Mouse (Mus musculus): ENCODE data around the gene Aadacl3. TPM values are rescaled to one million over a fixed set of nuclear protein-coding genes. Genes with fewer than 3 reads are reported as not detected.

Gene Aadacl3
- polyA plus RNA-seq, 2 experiments, result not detected

- no peak for DNase-seq (ENCODE audit: low read depth in 3 of 3, low spot score in 3 of 3)
- no peaks in the 10 kb centered on the region for H3K4me1 ChIP-seq (replicated peaks; ENCODE audit: control insufficient read depth in 2 of 2, insufficient read depth in 2 of 2, low read length in 1 of 2)
- 56% methylated on average over 9 of the region's 9 CpGs for WGBS (ENCODE audit: insufficient replicate concordance)
- no peak within 1 kb of the TSS for H3K4me2 ChIP-seq (ENCODE audit: low read depth)
- no peak within 1 kb of the TSS for H3K27ac ChIP-seq
- no peak for ATAC-seq (ENCODE audit: insufficient read depth)
- no peak within 1 kb of the TSS for H3K9ac ChIP-seq (replicated peaks)
- H3K9me3 ChIP-seq (ENCODE audit: control insufficient read depth, low read length), result no peaks in the 10 kb centered on the region
- TF ChIP-seq CTCF (IDR thresholded peaks at IDR 0.05; ENCODE audit: low read depth) (no peak), EP300 (IDR thresholded peaks at IDR 0.05; ENCODE audit: low read depth) (no peak)
- H3K36me3 ChIP-seq (replicated peaks; ENCODE audit: control insufficient read depth, insufficient read depth, low read depth), result no peaks in the 10 kb centered on the region
- no peak within 1 kb of the TSS for H3K4me3 ChIP-seq (ENCODE audit: insufficient read depth in 1 of 2, low read depth in 2 of 2, low read length in 2 of 2)
- H3K27me3 ChIP-seq (ENCODE audit: control insufficient read depth, insufficient read depth, low read length), result no peaks in the 10 kb centered on the region
These were observed 55.3 kb downstream of the Aadacl3 start, which contains the start of gene Pramef12 for GRCm38 (mm10) chr4:144408290-144408689. TSS of gene Pramef12 (minus strand) at chr4:144408464.

- Histone ChIP-seq H3K4me1 (replicated peaks; ENCODE audit: control insufficient read depth in 2 of 2, insufficient read depth in 2 of 2, low read length in 1 of 2) (no peaks in the 10 kb centered on the region), H3K4me3 (ENCODE audit: insufficient read depth in 1 of 2, low read depth in 2 of 2, low read length in 2 of 2) (no peak overlapping the region), H3K27ac (no peak overlapping the region), H3K9ac (replicated peaks) (no peak overlapping the region), H3K9me3 (ENCODE audit: control insufficient read depth, low read length) (no peaks in the 10 kb centered on the region), H3K4me2 (ENCODE audit: low read depth) (no peak overlapping the region), H3K36me3 (replicated peaks; ENCODE audit: control insufficient read depth, insufficient read depth, low read depth) (no peaks in the 10 kb centered on the region), H3K27me3 (ENCODE audit: control insufficient read depth, insufficient read depth, low read length) (no peaks in the 10 kb centered on the region)
- WGBS (ENCODE audit: insufficient replicate concordance), result 48% methylated on average over 3 of the region's 3 CpGs
- DNase-seq (ENCODE audit: low read depth in 3 of 3, low spot score in 3 of 3), result no peak
- no peak for ATAC-seq (ENCODE audit: insufficient read depth)
- TF ChIP-seq CTCF (IDR thresholded peaks at IDR 0.05; ENCODE audit: low read depth), result no peak
- TF ChIP-seq EP300 (IDR thresholded peaks at IDR 0.05; ENCODE audit: low read depth), result no peak
These were observed 57.3 kb downstream of the Aadacl3 start for GRCm38 (mm10) chr4:144406261-144406660.

- Histone ChIP-seq H3K4me3 (ENCODE audit: insufficient read depth in 1 of 2, low read depth in 2 of 2, low read length in 2 of 2) (peak overlapping the region in 1 of 2 experiments; percentile 29; a peak in 1 of 4 replicates), H3K27me3 (ENCODE audit: control insufficient read depth, insufficient read depth, low read length) (no peaks in the 10 kb centered on the region), H3K9ac (replicated peaks) (no peak overlapping the region), H3K4me1 (replicated peaks; ENCODE audit: control insufficient read depth in 2 of 2, insufficient read depth in 2 of 2, low read length in 1 of 2) (no peaks in the 10 kb centered on the region), H3K36me3 (replicated peaks; ENCODE audit: control insufficient read depth, insufficient read depth, low read depth) (no peaks in the 10 kb centered on the region), H3K9me3 (ENCODE audit: control insufficient read depth, low read length) (no peaks in the 10 kb centered on the region), H3K4me2 (ENCODE audit: low read depth) (peak overlapping the region; percentile 19), H3K27ac (no peak overlapping the region)
- WGBS (ENCODE audit: insufficient replicate concordance), result 4% methylated on average over 17 of the region's 17 CpGs
- no peak for DNase-seq (ENCODE audit: low read depth in 3 of 3, low spot score in 3 of 3)
- no peak; the same call in 1 of the 2 replicates for ATAC-seq (ENCODE audit: insufficient read depth)
- no peak for TF ChIP-seq CTCF (IDR thresholded peaks at IDR 0.05; ENCODE audit: low read depth)
These were observed 59.0 kb downstream of the Aadacl3 start for GRCm38 (mm10) chr4:144404456-144405086.

Other genes with a start within 250 kb of the Aadacl3 start
- gene Pramel5, start 183.3 kb downstream of the Aadacl3 start, polyA plus RNA-seq (2012; rRNA removed), result not detected in 2 replicates
- not detected in 2 replicates for gene Pramel5, start 183.3 kb downstream of the Aadacl3 start, polyA plus RNA-seq (2014; fragmentation: Nextera tagmentation; extraction: Ambion mirVana)
- gene Gm13128, start 133.5 kb downstream of the Aadacl3 start, polyA plus RNA-seq (2012; rRNA removed), result not detected in 2 replicates
- gene Gm13128, start 133.5 kb downstream of the Aadacl3 start, polyA plus RNA-seq (2014; fragmentation: Nextera tagmentation; extraction: Ambion mirVana), result not detected in 2 replicates
- gene Gm13119, start 105.8 kb downstream of the Aadacl3 start, polyA plus RNA-seq (2012; rRNA removed), result not detected in 2 replicates
- gene Gm13119, start 105.8 kb downstream of the Aadacl3 start, polyA plus RNA-seq (2014; fragmentation: Nextera tagmentation; extraction: Ambion mirVana), result not detected in 2 replicates
- not detected in 2 replicates for gene Pramef20, start 85.8 kb downstream of the Aadacl3 start, polyA plus RNA-seq (2012; rRNA removed)
- not detected in 2 replicates for gene Pramef20, start 85.8 kb downstream of the Aadacl3 start, polyA plus RNA-seq (2014; fragmentation: Nextera tagmentation; extraction: Ambion mirVana)
- not detected in 2 replicates for gene Pramef12, start 55.3 kb downstream of the Aadacl3 start, polyA plus RNA-seq (2012; rRNA removed)
- not detected in 2 replicates for gene Pramef12, start 55.3 kb downstream of the Aadacl3 start, polyA plus RNA-seq (2014; fragmentation: Nextera tagmentation; extraction: Ambion mirVana)
- gene 1700012P22Rik, start 25.0 kb downstream of the Aadacl3 start, polyA plus RNA-seq (2012; rRNA removed), result not detected in 2 replicates
- not detected in 2 replicates for gene 1700012P22Rik, start 25.0 kb downstream of the Aadacl3 start, polyA plus RNA-seq (2014; fragmentation: Nextera tagmentation; extraction: Ambion mirVana)
- gene Gm9944, start 10.4 kb downstream of the Aadacl3 start, polyA plus RNA-seq (2012; rRNA removed), result not detected in 2 replicates
- gene Gm9944, start 10.4 kb downstream of the Aadacl3 start, polyA plus RNA-seq (2014; fragmentation: Nextera tagmentation; extraction: Ambion mirVana), result not detected in 2 replicates
- gene 9430007A20Rik, start 56.1 kb upstream of the Aadacl3 start, polyA plus RNA-seq (2012; rRNA removed), result not detected in 2 replicates
- gene 9430007A20Rik, start 56.1 kb upstream of the Aadacl3 start, polyA plus RNA-seq (2014; fragmentation: Nextera tagmentation; extraction: Ambion mirVana), result not detected in 2 replicates
- gene Gm13124, start 101.4 kb upstream of the Aadacl3 start, polyA plus RNA-seq (2012; rRNA removed), result not detected in 2 replicates
- not detected in 2 replicates for gene Gm13124, start 101.4 kb upstream of the Aadacl3 start, polyA plus RNA-seq (2014; fragmentation: Nextera tagmentation; extraction: Ambion mirVana)
- gene Aadacl4, start 150.0 kb upstream of the Aadacl3 start, polyA plus RNA-seq (2012; rRNA removed), result not detected in 2 replicates
- not detected in 2 replicates for gene Aadacl4, start 150.0 kb upstream of the Aadacl3 start, polyA plus RNA-seq (2014; fragmentation: Nextera tagmentation; extraction: Ambion mirVana)
- gene Gm436, start 222.6 kb upstream of the Aadacl3 start, polyA plus RNA-seq (2012; rRNA removed), result not detected in 2 replicates
- gene Gm436, start 222.6 kb upstream of the Aadacl3 start, polyA plus RNA-seq (2014; fragmentation: Nextera tagmentation; extraction: Ambion mirVana), result not detected in 2 replicates